Mouse (Mus musculus) 416B (cell line): ENCODE results near the gene Txn1.

ENCODE experiments used
- DNase-seq: peaks from one replicate; pipeline ENCODE4 v3.0.0; 2011; ENCODE audit warnings: low read depth

The Txn1 gene

GRCm38 (mm10) chr4:57956029-57956960 is at the start of gene Txn1:
Txn1 (minus strand) TSS chr4:57956411.
- peak; percentile 99 for DNase-seq

GRCm38 (mm10) chr4:58003501-58003900 is 47.3 kb upstream of the Txn1 start:
- DNase-seq, result no peak

- DNase-seq, result peak; percentile 62
These were observed 35.2 kb upstream of the Txn1 start for GRCm38 (mm10) chr4:57991425-57991824.

GRCm38 (mm10) chr4:57974400-57975117 is 18.3 kb upstream of the Txn1 start:
- no peak for DNase-seq

- no peak for DNase-seq
These were observed 17.5 kb upstream of the Txn1 start for GRCm38 (mm10) chr4:57973592-57974268.

- no peak for DNase-seq
These were observed 14.1 kb upstream of the Txn1 start for GRCm38 (mm10) chr4:57970285-57970684.

- DNase-seq, result no peak
These were observed 11.0 kb upstream of the Txn1 start for GRCm38 (mm10) chr4:57967195-57967594.

- DNase-seq, result no peak
These were observed 9.3 kb upstream of the Txn1 start for GRCm38 (mm10) chr4:57965516-57965915.

- DNase-seq, result peak; percentile 23
These were observed 7.9 kb upstream of the Txn1 start for GRCm38 (mm10) chr4:57964143-57964542.

- DNase-seq, result no peak
These were observed 2.8 kb upstream of the Txn1 start for GRCm38 (mm10) chr4:57959056-57959455.

- peak; percentile 36 for DNase-seq
These were observed 1.9 kb upstream of the Txn1 start for GRCm38 (mm10) chr4:57958098-57958497.

GRCm38 (mm10) chr4:57957200-57958085 is 1.2 kb upstream of the Txn1 start:
- no peak for DNase-seq

GRCm38 (mm10) chr4:57955544-57955958 is 660 bp downstream of the Txn1 start:
- peak; percentile 75 for DNase-seq

GRCm38 (mm10) chr4:57954991-57955390 is 1.2 kb downstream of the Txn1 start:
- no peak for DNase-seq

- DNase-seq, result no peak
These were observed 1.6 kb downstream of the Txn1 start for GRCm38 (mm10) chr4:57954580-57954979.

GRCm38 (mm10) chr4:57953796-57954195 is 2.4 kb downstream of the Txn1 start:
- no peak for DNase-seq

GRCm38 (mm10) chr4:57952891-57953290 is 3.3 kb downstream of the Txn1 start:
- DNase-seq, result peak; percentile 59

GRCm38 (mm10) chr4:57952416-57952815 is 3.8 kb downstream of the Txn1 start:
- no peak for DNase-seq

GRCm38 (mm10) chr4:57949866-57950265 is 6.3 kb downstream of the Txn1 start:
- no peak for DNase-seq

GRCm38 (mm10) chr4:57947476-57947875 is 8.7 kb downstream of the Txn1 start:
- DNase-seq, result no peak

- DNase-seq, result no peak
These were observed 9.2 kb downstream of the Txn1 start for GRCm38 (mm10) chr4:57947036-57947435.
